In genomic region chr9:67842797-67843196, GRCm38 (mm10) we compare ENCODE assay signal across 15 mouse cellular contexts. TPM values are rescaled to one million over a fixed set of nuclear protein-coding genes. Genes with fewer than 3 reads are reported as not detected.
A peak's percentile ranks its signal among the peaks of the same experiment; 100 is the strongest.
DNase-seq lines count a peak whose midpoint lies in the region; ATAC-seq and TF ChIP-seq lines count a peak whose summit lies in the region.
"Had no signal": no experiment of that assay in that cellular context is flagged by ENCODE, and none has a peak within 500 bp of the region (broad histone marks: within the 10 kb centered on the region; RNA-seq: fewer than 3 reads in every experiment).

No protein-coding gene starts in this region.

- peaks cover 3% of the 10 kb centered on the region for H3K4me1 ChIP-seq in kidney, postnatal 0 days (replicated peaks; ENCODE audit: insufficient read depth, low read length)
- H3K4me1 ChIP-seq in bone marrow macrophage, adult 2 months (ENCODE audit: control insufficient read depth, insufficient read depth, low read length): peaks cover 55% of the 10 kb centered on the region

- H3K9me3 ChIP-seq in kidney, postnatal 0 days (replicated peaks; ENCODE audit: low read length): no peaks in the 10 kb centered on the region
- H3K9me3 ChIP-seq: megakaryocyte, embryonic 14.5 days; stomach, embryonic 15.5 days had no signal

- 49% methylated on average over 5 of the region's 5 CpGs for WGBS in kidney, postnatal 0 days

- H3K27ac ChIP-seq in kidney, postnatal 0 days: no peak overlapping the region
- peak overlapping the region; percentile 94 for H3K27ac ChIP-seq in bone marrow macrophage, adult 2 months (ENCODE audit: insufficient read depth, low read depth, low read length)
- H3K27ac ChIP-seq: stomach, embryonic 15.5 days had no signal

- H3K4me3 ChIP-seq in kidney, postnatal 0 days (replicated peaks; ENCODE audit: low read depth, low read length): no peak overlapping the region
- peak overlapping the region; percentile 33; the same call in 1 of the 2 replicates for H3K4me3 ChIP-seq in bone marrow macrophage, adult 2 months (ENCODE audit: insufficient read depth, low read length)
- H3K4me3 ChIP-seq: erythroblast, embryonic 14.5 days; stomach, embryonic 15.5 days had no signal

- no peak for TF ChIP-seq CTCF in kidney, postnatal 0 days (IDR thresholded peaks at IDR 0.05; ENCODE audit: low read depth)
- TF ChIP-seq CTCF in bone marrow macrophage, adult 2 months (IDR thresholded peaks at IDR 0.05; ENCODE audit: low read depth, low read length): no peak

- no peak overlapping the region for H3K9ac ChIP-seq in kidney, postnatal 0 days (ENCODE audit: low read depth, low read length)
- H3K9ac ChIP-seq: stomach, embryonic 15.5 days had no signal

- no peak for TF ChIP-seq POLR2A in bone marrow macrophage, adult 2 months (IDR thresholded peaks at IDR 0.05; ENCODE audit: borderline replicate concordance, low read depth, low read length)

- no peak for ATAC-seq in kidney, postnatal 0 days (replicated peaks; ENCODE audit: low FRiP score, low read depth)

- intact Hi-C loops in gastrocnemius, postnatal 36 days (cut with DNase I): no loop called here

- no peak overlapping the region for H3K4me2 ChIP-seq in kidney, postnatal 0 days (ENCODE audit: low read length)
- H3K4me2 ChIP-seq: stomach, embryonic 15.5 days had no signal

- no peaks in the 10 kb centered on the region for H3K36me3 ChIP-seq in kidney, postnatal 0 days (ENCODE audit: insufficient read depth, low read length)
- H3K36me3 ChIP-seq: stomach, embryonic 15.5 days had no signal

- DNase-seq in gastrocnemius, adult 18-20 months (ENCODE audit: low spot score): peak; percentile 21
- DNase-seq in gastrocnemius, postnatal 36 days: no peak
- peak; percentile 56 for DNase-seq in kidney, postnatal 0 days (ENCODE audit: low spot score)
- no peak for DNase-seq in kidney, postnatal 25 days
- DNase-seq in lung, postnatal 14 days: peak; percentile 29
- no peak for DNase-seq in spleen, postnatal 10 days (ENCODE audit: low spot score in 2 of 2)
- DNase-seq in right cerebral cortex, adult 18-20 months: no peak
- DNase-seq: adrenal gland, postnatal 10 days; kidney, adult 11 months; thymus, postnatal 36 days had no signal

- H3K27me3 ChIP-seq in kidney, postnatal 0 days (ENCODE audit: insufficient read depth, low read length): no peaks in the 10 kb centered on the region
- H3K27me3 ChIP-seq: megakaryocyte, embryonic 14.5 days; stomach, embryonic 15.5 days had no signal

RNA-seq across cellular contexts. Expression of gene Vps13c, which starts 2.6 kb away (rescaled TPM):
- 10 to 100 TPM; 25.8 to 26.2 TPM for total RNA-seq in gastrocnemius, adult 18-20 months (2021)
- total RNA-seq in gastrocnemius, postnatal 36 days (2021): 10 to 100 TPM; 23.6 to 24.1 TPM
- polyA plus RNA-seq in kidney, postnatal 0 days (2015; fragmentation: Nextera tagmentation; extraction: Ambion mirVana): 3.6 and 3.7 TPM in 2 replicates
- polyA plus RNA-seq in bone marrow macrophage, adult 2 months (2012; ENCODE audit: insufficient read depth, insufficient read length, missing spikeins): 34.7 and 39.0 TPM in 2 replicates

RNA-seq across cellular contexts. Expression of gene C2cd4a, which starts 10.7 kb away (rescaled TPM):
- total RNA-seq in gastrocnemius, adult 18-20 months (2021): not detected
- total RNA-seq in gastrocnemius, postnatal 36 days (2021): under 1 TPM in 1 of 2 experiments, not detected in 1; 0.42 TPM
- 0.32 and 0.61 TPM in 2 replicates for polyA plus RNA-seq in kidney, postnatal 0 days (2015; fragmentation: Nextera tagmentation; extraction: Ambion mirVana)
- polyA plus RNA-seq in bone marrow macrophage, adult 2 months (2012; ENCODE audit: insufficient read depth, insufficient read length, missing spikeins): not detected in 2 replicates
- total RNA-seq: heart, postnatal 25 days had no signal

Comparison
In these comparisons a context has a peak if more than half of its experiments do, and no peak if none do; other contexts are left out.
1. DNase-seq: peak in gastrocnemius, adult 18-20 months (single experiment), kidney, postnatal 0 days (single experiment) and lung, postnatal 14 days (single experiment); none in gastrocnemius, postnatal 36 days (0 of 2), kidney, postnatal 25 days (0 of 2), spleen, postnatal 10 days (0 of 2) and right cerebral cortex, adult 18-20 months (single experiment).